Mouse (Mus musculus): ENCODE results near the gene Arrdc3.
A peak's percentile ranks its signal among the peaks of the same experiment; 100 is the strongest.
"Not testable (repeated sequence)": the region's sequence is repeated elsewhere in the genome, so short reads cannot be mapped to it uniquely, and the experiment has no call there.

The Arrdc3 gene

DNA sequence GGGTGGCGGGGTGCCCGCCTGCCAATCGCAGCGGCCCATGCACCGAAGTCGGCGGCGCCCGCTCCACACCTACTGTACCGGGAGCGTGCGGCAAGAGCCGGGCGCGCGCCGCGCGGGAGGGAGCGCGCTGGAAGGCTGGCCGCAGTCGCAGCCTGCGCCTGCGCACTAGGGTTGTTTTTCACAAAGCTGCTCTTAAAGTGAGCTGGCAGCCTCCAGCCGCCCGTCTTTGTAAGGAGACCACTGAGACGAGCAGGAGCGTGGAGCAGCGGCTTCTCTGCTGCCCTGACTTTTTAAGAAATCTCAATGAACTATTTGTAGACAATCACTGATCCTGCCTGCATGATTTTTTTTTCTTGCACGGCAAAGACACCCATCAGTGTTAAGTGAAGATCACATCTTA lies at the start of gene Arrdc3:
Gene Arrdc3, plus strand, starts transcription at position 195 of the 400 bp plus-strand sequence.
- DNase-seq (ENCODE audit: low read depth, low spot score), result peak; percentile 97

DNA sequence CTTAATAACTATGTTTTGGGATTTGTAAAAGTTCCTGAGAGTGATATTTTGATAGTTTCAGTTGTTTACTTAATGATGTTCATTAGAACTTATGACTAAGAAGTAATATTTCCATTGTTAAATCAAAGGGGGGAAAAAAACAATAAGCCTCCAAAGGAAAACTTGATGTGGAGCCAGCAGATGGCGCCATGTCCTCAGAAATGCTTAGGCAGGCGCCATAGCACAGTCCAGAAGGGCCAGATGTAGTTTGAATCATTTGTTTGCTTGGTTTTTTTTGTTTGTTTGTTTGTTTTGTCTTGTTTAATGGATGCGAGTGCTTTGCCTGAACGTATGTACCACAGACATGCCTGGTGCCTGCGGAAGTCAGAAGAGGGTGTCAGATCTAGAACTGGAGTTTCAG lies 21.0 kb upstream of the Arrdc3 start:
- no peak for DNase-seq (ENCODE audit: low read depth, low spot score)

DNA sequence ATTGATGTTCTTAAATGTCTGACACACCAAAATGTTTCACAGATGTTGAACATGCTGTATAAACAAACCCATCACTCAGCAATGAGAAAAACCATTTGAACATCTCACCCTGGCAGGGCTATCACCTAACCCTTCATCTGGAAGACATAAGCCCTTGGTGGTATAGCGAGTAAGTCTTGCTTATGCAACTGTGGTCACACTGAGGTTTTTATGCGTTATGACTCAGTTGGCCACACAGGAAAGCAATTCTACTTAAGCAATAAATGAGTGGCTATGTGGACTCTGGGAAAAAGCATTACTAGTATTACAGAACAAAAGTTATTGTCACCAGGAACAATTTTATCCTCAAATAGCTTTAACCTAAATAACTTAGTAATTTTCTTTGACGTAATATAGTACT lies 19.0 kb upstream of the Arrdc3 start:
- DNase-seq (ENCODE audit: low read depth, low spot score), result no peak

DNA sequence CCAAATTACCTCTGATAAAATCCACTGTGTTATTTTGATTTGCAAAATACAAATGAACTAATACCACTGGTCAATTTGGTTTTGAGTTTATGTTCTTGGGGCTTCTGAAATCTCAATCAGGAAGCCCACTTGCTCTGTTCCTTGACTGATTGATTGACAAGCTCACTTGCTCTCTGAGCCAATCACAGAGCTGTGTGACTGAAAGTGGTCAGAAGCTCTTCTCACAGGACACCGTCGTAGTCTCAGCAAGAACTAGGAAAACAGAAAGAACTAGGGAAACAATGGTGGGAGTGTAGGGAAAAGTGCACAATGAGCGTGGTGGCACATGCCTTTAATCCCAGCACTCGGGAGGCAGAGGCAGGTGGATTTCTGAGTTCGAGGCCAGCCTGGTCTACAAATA lies 8.1 kb upstream of the Arrdc3 start:
- DNase-seq (ENCODE audit: low read depth, low spot score), result no peak

DNA sequence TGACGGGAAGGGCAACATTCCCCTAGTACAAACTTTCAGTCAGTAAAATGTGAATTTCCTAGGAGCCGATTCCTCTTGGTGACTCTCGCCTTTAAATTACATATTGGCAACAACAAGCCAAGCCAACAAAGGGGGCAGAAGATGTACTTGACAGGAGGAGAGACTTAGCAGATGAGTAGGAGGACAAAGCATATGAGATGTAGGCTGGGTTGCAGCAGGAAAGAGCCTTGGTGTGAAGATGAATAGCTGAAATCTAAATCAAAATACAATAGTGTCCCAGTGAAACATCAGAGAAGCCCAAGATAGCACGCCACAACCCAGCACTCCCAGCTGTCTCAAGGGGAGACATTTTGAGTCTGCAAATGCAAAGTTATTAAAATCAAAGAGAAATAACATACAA lies 2.4 kb upstream of the Arrdc3 start:
- no peak for DNase-seq (ENCODE audit: low read depth, low spot score)

DNA sequence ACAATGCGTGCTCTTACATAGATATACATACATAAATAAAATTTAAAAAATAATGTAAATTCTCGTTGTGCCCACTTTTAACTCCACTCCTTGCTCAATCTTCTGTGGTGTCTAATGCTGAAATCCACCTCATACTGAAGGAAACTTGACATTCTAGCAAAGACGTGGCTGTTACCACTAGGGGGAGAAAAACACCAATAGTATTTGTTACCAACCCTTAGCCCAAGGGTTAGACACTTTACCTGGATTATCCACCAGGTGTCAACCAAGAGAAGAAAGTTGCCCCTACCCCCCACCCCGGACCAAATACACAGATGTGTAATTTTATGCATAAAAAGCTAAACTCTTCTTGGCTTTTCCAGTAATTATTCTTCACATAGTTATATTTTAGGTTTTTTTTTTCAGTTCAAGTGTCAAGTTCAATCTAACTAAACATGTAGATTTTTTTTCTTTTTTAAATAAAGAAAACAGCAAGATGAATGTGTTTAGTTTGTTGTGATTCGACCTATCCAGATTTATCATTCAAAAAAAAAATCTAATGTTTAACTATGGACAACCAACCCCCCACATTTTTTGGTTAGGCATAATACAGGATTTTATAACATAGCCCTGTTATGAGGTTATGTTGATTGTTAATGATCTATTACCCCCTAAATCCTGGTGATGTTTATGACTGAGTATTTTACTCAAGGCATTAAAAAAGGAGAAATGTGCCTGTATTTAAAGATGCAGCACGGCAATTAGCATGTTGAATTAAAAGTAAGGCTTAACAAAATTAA lies 1.3 kb upstream of the Arrdc3 start:
- no peak for DNase-seq (ENCODE audit: low read depth, low spot score)

DNA sequence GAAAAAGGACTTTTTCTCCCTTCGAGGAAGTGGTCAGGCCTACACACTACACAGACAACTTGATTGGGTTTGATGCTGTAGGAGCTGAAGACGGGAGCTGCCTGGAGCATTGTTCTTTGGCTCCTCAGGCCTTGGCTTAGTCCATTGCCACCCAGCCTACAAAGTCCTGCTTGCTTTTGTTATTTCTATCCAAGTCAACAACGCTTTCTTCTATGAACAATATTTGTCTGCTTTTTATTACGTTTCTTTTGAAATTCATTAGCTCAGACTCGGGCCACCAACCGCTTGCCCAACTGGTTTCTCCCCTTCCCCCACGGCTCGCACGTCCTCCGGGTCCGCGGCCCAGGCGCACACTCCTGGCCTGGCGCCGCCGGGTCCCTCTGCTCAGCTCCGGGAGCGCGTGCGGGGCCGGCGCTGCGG lies 458 bp upstream of the Arrdc3 start:
- DNase-seq (ENCODE audit: low read depth, low spot score), result no peak

DNA sequence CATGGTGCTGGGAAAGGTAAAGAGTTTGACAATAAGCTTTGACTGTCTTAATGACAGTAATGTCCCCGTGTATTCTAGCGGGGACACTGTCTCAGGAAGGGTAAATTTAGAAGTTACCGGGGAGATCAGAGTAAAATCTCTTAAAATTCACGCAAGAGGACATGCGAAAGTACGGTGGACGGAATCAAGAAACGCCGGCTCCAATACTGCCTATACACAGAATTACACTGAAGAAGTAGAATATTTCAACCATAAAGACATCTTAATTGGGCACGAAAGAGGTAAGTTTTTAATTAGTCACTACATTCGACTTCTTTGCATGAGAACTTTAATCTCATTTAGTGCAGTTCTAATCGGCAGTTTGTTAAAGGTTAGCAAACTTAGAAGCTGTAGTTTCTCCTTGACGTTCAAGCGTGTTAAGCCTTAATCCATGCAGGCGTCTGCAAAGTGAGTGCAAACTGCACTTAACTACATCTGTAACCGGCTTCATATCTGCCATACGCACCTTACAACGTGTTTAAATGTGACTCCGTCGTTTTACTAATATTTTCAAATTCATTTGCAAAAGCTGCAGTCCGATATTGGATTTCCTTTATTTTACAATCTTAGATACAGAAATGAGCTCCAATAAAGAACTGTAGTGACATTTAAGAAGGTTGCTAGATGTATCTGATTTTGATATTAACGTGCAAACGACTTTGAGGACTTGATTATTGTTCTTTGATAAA lies 629 bp downstream of the Arrdc3 start:
- no peak for DNase-seq (ENCODE audit: low read depth, low spot score)

DNA sequence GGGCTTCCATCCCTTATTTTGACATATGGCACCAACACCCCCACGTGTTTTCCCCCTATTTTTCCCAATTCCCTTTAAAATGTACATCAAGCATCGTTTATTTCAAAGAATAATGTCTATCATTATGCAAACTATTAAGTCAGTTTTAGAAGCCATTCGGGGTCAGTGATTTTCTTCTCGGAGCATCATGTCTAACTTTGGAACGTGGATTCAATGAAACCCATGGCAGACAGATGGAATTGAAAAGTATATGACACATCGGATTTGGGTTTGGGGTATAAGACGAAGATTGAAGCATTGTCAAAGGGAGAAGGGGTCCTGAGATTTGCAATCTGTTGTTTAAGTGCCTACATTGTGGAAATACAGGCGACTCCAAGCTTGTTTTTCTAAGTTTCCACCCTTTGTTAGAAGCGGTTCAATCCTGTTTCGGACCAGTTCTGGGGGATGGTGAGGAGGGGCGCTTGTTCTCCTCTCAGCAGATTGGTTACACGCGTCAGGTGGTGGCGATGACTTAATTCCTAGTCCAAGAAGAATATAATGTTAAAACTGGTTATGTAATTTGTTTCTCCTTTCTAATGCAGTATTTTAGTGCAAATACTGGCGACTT lies 1.3 kb downstream of the Arrdc3 start:
- no peak for DNase-seq (ENCODE audit: low read depth, low spot score)

DNA sequence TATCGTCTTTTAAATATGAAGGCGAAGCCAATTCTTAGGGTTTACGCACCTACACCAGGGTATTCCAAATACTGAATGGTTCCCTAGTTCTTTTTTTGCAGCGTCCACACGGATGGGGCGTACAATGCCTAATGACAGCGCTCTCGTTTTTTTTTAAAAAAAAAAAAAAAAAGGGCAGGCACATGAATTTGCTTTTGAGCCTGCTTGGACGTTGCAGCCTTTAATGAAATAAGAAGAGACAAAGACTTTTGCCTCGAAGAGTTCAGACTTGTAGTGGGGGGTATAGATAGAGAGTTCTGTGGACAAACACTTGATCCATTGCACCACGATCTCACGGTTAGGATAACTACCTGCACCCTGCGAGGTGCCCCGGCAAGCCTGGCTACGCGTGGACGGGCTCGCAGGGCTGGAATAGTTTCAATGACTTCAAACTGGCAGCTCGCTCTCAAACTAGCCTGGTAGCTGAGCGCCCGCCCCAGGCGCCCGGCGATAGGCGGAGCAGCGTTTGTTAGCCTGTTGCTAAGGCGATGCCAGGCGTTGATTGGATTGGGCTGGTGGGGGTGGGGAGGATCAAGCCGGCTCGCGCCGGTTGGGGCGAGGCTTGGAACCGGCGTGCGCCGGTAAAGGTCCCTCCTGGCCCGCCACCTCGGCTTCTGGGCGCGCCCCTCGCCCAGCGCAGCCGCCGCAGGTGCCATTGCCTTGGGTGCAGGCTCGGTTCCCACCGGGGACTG lies 2.1 kb downstream of the Arrdc3 start:
- DNase-seq (ENCODE audit: low read depth, low spot score), result peak; percentile 92

DNA sequence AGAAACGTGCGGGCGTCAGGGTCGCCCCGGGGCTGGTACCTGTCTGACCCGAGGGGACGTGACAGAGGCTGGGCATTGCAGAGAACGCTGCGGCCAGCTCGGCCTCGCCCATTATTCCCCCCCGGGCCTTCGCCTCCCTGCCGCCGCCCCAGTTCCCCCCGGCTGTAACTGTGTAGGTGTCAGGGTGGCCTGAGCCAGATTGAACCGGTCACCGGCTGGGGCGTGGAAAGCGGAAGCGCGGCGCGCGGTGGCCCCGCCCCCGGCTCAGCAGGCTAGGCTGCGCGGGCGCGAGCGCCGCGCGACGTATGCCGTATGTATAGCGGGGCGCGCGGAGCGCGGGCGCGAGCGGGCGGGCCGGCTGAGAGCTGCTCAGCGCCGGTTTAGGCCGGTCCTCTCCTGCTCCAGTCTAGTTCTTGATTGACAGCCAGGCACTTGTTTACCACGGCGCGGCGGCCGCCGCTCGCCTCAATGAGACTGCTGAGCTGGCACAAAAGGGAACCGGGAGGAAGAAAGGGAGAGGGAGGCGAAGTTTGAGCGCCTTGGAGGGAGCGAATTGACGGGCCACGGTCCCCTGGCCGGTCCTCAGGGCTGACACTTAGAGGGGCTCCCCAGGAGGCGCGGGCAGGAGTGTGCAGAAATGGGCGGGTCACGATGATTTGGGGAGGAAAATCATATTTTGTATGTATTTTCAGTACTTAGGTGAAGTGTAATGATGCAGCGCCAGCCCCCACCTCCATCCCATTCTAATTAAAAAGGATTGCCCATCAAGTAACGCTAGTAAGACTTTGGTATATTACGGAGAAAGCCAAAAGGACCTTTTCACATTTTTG lies 2.9 kb downstream of the Arrdc3 start:
- peak; percentile 93 for DNase-seq (ENCODE audit: low read depth, low spot score)

DNA sequence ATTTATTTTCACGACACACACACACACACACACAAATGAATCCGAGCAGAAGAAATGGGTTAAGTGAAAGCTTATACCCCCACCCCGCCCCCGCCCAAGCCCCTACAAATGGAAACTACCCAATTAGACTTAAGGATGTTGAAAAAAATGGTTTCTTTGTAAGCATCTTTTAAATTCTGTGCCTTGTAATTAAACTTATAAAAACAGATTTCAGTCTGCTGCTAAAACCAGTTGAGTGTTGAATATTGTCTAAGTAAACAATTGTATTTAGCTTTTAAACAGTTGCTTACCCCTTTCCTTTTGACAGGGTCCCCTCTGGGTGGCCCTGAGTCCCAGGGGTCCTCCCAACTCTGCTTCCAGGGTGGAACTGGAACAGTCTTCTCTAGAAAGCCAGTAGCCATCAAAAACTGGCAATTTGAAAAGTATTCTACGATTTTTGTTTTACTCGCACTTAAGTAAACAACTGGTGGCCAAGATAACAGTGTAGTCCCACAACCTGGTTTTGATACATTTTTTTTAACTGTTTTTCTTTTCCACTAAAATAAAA lies 3.6 kb downstream of the Arrdc3 start:
- DNase-seq (ENCODE audit: low read depth, low spot score), result no peak

DNA sequence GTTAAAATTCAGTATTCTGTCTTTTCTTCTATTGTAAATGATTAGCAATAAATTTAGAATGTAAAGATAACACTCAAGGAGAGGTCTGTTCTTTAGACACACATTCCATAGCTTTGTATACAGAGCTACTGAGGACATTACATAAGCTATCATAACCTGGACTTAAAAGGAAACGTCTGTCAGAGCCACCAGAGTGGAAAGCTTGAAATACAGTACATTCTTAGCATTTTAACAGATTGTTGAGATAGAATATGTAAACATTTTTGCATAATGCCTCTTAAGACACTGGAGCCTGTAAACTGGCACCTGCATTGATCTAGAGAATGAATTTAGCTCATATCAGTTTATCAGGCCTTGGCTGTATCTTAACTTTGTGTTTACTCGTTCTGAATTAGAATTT lies 4.7 kb downstream of the Arrdc3 start:
- DNase-seq (ENCODE audit: low read depth, low spot score), result no peak

DNA sequence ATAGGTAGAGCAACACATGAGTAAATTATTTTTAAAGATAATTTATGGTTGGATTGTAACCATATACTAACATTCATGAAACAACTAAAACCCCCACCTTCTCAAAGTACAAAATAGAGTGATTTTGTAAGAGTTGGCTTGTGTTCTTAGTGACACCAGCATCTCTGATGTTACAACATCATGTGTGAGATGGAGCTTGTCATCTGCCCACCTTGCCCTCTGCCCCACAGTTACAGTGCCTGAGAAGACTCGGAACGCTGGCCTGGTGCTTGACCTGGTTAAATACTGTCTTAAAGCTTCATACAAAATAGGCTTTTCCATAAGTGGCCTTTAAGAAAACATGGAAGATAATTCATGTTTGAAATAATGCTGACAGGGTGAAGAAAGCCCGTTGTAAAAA lies 11.7 kb downstream of the Arrdc3 start:
- not testable (repeated sequence) for DNase-seq (ENCODE audit: low read depth, low spot score)

DNA sequence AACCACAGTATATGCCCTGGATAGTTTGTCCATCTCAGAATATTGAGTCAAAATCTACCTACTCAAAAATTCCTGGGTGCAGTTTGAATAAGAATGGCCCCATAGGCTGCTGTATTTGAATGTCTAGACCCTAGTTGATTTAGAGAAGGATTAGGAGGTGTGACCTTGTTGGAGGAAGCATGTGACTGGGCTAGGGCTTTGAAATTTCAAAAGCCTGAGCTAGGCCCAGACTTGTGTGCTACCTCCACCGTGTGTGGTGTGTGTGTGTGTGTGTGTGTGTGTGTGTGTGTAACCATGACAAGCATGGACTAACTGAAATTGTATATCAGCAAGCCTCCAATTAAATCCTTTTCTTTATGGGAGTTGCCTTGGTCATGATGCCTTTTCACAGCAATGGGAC lies 14.2 kb downstream of the Arrdc3 start:
- DNase-seq (ENCODE audit: low read depth, low spot score), result no peak

DNA sequence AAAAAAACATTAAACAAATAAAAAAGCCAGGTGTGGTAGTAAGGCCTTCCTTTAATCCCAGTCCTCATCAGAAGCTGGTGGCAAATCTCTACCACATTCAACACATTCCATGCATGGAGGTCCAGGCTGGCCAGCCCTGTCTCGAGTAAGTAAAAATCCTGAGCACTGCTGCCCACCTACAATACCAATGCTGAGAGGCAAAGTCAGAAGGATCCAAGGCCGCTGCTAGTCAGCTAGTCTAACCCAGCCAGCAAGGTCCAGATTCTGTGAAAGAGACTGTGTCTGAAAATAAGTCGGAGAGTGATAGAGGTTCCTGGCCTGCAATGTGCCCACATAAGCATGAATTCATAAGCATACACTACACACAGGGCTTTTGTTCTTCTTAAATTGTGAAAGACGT lies 14.9 kb downstream of the Arrdc3 start:
- no peak for DNase-seq (ENCODE audit: low read depth, low spot score)

DNA sequence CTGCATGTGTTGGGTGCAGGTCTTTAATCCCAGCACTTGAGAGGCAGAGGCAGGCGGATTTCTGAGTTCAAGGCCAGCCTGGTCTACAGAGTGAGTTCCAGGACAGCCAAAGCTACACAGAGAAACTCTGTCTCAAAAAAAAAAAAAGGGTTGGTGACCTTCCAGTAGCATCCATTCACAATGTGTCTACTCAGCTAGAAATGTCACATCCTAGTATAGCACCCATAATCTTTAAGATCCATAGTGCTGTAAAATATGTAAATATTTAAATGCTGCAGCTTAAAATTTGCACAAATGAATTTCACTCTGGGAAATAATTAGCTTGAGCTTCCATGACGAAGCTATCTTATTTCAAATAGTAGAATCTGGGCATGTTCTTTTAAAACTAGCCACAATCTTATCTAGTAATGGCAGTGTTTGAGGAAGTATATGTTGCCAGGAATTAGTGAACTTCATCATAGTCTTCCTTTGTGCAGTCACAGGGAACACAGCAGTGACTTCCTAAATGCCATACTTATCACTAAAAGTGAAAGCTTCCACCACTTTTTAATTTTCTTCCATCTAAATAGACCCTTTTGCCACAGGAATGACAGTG lies 16.3 kb downstream of the Arrdc3 start:
- no peak for DNase-seq (ENCODE audit: low read depth, low spot score)

DNA sequence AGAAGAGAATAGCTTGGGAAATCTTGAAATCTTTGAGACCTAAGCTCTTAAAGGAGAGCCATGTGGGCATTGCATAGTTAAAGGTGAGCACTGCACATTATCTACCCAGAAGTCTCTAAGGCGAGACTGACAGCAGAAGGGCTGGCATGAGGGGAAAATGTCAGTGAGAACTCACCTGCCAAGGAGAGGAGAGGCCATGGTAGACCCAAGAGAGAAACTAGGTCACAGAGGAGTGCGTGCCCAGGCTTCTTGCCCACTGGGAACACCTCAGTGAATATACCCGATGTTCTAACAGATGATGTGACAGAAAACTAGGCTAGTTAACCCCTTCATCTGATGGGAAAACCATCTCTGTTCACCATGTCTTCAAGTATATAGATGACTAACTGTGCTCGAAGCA lies 18.2 kb downstream of the Arrdc3 start:
- DNase-seq (ENCODE audit: low read depth, low spot score), result no peak

DNA sequence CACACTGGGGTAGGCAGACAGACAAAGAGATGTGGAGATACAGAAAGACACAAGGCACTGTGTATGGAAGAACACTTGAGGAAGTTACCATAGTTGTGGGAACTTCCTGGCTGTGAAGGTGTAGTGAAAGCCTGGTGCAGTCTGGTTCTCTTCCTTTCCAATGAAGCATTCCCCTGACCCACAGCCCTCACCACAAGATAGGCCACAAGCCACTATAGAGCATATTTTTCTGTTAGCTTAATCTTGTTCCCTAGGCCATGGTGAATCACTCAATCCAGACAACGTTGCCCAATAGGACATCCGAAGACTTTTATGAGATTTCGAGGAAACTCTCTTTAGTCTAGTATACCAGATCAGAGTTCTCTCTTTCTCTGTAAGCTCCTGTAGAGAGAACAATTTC lies 19.6 kb downstream of the Arrdc3 start:
- no peak for DNase-seq (ENCODE audit: low read depth, low spot score)

DNA sequence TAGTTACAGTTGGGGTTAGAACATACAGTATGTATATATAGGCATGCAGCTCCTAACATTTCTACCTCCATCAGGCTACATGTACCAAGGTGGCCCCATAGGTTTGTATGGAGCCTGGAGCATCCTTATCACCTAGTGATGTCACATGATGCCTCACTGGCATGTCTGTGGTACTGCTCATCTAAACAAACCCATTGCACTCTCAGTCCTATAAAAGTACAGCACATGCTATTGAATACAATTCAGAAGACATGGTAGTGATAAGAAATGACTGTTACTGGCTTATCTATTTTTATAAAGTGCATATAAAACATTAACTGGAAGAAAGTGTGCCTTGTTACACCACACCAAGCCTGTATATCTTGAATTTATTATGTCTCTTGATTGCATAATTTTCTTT lies 30.2 kb downstream of the Arrdc3 start:
- DNase-seq (ENCODE audit: low read depth, low spot score), result no peak

DNA sequence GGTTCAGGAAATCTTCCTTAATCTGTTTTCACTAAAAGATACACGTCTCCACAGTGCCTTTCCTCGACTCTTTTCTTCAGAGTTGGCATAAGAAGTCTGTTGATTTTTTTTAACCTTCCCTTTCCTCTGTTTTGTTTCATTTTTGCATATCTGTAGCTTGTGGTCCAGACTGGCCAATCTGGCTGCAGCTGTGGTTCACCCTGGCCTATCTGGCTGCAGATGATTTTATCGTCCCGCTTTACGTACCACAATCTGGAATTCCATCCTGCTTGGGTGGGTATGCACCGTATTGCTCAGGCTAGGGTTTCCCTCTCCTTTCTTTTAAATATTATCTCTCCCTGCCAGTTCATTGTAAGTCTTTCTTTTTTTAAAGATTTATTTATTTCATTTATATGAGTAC lies 37.8 kb downstream of the Arrdc3 start:
- DNase-seq (ENCODE audit: low read depth, low spot score), result no peak
